Mouse (Mus musculus) ES-Bruce4 (cell line): Measurements from ENCODE around the gene Itgb6. TPM values are rescaled to one million over a fixed set of nuclear protein-coding genes. Genes with fewer than 3 reads are reported as not detected.

ENCODE experiments used
- H3K27ac ChIP-seq: 2 replicates; pipeline ENCODE4 v1.5.1; 2012; ENCODE audit warnings: low read length, inconsistent platforms; ENCODE audit not compliant: insufficient read depth
- H3K27me3 ChIP-seq: 2 replicates; pipeline ENCODE4 v1.6.1; 2012; ENCODE audit warnings: mild to moderate bottlenecking, low read length, inconsistent platforms; ENCODE audit not compliant: control insufficient read depth, poor library complexity, insufficient read depth, severe bottlenecking
- H3K36me3 ChIP-seq: 2 replicates; pipeline ENCODE4 v1.6.1; 2012; ENCODE audit warnings: inconsistent platforms, mild to moderate bottlenecking, low read length, moderate library complexity; ENCODE audit not compliant: control insufficient read depth, poor library complexity, insufficient read depth, severe bottlenecking
- H3K4me1 ChIP-seq: one replicate; pipeline ENCODE4 v1.8.1; 2011; ENCODE audit warnings: low read length; ENCODE audit not compliant: control insufficient read depth, insufficient read depth
- H3K4me3 ChIP-seq: 2 replicates; pipeline ENCODE4 v1.5.1; 2011; ENCODE audit warnings: low read depth, mild to moderate bottlenecking, low read length
- H3K9ac ChIP-seq: 2 replicates; pipeline ENCODE4 v1.6.1; 2012; ENCODE audit warnings: low read depth, mild to moderate bottlenecking, inconsistent platforms; ENCODE audit not compliant: poor library complexity, severe bottlenecking
- H3K9me3 ChIP-seq: replicated peaks from 2 replicates; pipeline ENCODE4 v1.6.1; 2012; ENCODE audit warnings: mild to moderate bottlenecking, low read length, inconsistent platforms; ENCODE audit not compliant: control insufficient read depth, poor library complexity, insufficient read depth, severe bottlenecking
- CTCF ChIP-seq: IDR thresholded peaks from one replicate; pipeline ENCODE4 v1.8.1; 2011; ENCODE audit warnings: low read depth, low read length
- EP300 ChIP-seq: IDR thresholded peaks from 2 replicates; pipeline ENCODE4 v1.6.1; 2011; ENCODE audit warnings: low read depth, low read length; ENCODE audit not compliant: insufficient read depth
- POLR2A ChIP-seq: IDR thresholded peaks from one replicate; pipeline ENCODE4 v1.8.1; 2011; ENCODE audit warnings: low read length; ENCODE audit not compliant: insufficient read depth
- polyA plus RNA-seq: library from polyadenylated mRNA; stranded (reverse); fragments of >200 nt; gene quantifications from 2 replicates; pipeline ENCODE4 v1.2.4, GENCODE M21; 2011; ENCODE audit warnings: low read depth; ENCODE audit not compliant: missing spikeins, insufficient read depth, insufficient read length

The Itgb6 gene
- polyA plus RNA-seq, 1 experiment: 0.28 TPM

- no peaks in the 10 kb centered on the region for H3K9me3 ChIP-seq
- TF ChIP-seq CTCF (no peak), EP300 (no peak), POLR2A (no peak)
- no peak overlapping the region for H3K27ac ChIP-seq
- H3K9ac ChIP-seq: no peak overlapping the region
- no peaks in the 10 kb centered on the region for H3K36me3 ChIP-seq
- H3K4me1 ChIP-seq: no peaks in the 10 kb centered on the region
- no peaks in the 10 kb centered on the region for H3K27me3 ChIP-seq
- no peak overlapping the region for H3K4me3 ChIP-seq
Measured at GRCm38 (mm10) chr2:60712483-60712882, 10.0 kb downstream of the Itgb6 start.

- no peak for TF ChIP-seq EP300
- no peak for TF ChIP-seq CTCF
- TF ChIP-seq POLR2A: no peak
- H3K9ac ChIP-seq: no peak overlapping the region
- no peaks in the 10 kb centered on the region for H3K27me3 ChIP-seq
- no peak overlapping the region for H3K4me3 ChIP-seq
- no peaks in the 10 kb centered on the region for H3K9me3 ChIP-seq
- H3K4me1 ChIP-seq: no peaks in the 10 kb centered on the region
- H3K36me3 ChIP-seq: no peaks in the 10 kb centered on the region
- no peak overlapping the region for H3K27ac ChIP-seq
Measured at GRCm38 (mm10) chr2:60711098-60711880, 11.2 kb downstream of the Itgb6 start.

GRCm38 (mm10) chr2:60710317-60710716, 12.1 kb downstream of the Itgb6 start:
- Histone ChIP-seq H3K27me3 (no peaks in the 10 kb centered on the region), H3K9me3 (no peaks in the 10 kb centered on the region), H3K27ac (no peak overlapping the region), H3K4me1 (no peaks in the 10 kb centered on the region), H3K4me3 (no peak overlapping the region), H3K36me3 (no peaks in the 10 kb centered on the region), H3K9ac (no peak overlapping the region)
- TF ChIP-seq POLR2A (no peak), CTCF (no peak), EP300 (no peak)

GRCm38 (mm10) chr2:60708671-60709070, 13.8 kb downstream of the Itgb6 start:
- TF ChIP-seq EP300 (no peak), CTCF (no peak), POLR2A (no peak)
- no peaks in the 10 kb centered on the region for H3K36me3 ChIP-seq
- no peak overlapping the region for H3K27ac ChIP-seq
- no peak overlapping the region for H3K4me3 ChIP-seq
- no peaks in the 10 kb centered on the region for H3K9me3 ChIP-seq
- H3K27me3 ChIP-seq: no peaks in the 10 kb centered on the region
- no peaks in the 10 kb centered on the region for H3K4me1 ChIP-seq
- no peak overlapping the region for H3K9ac ChIP-seq

- H3K9me3 ChIP-seq: no peaks in the 10 kb centered on the region
- no peaks in the 10 kb centered on the region for H3K36me3 ChIP-seq
- H3K9ac ChIP-seq: no peak overlapping the region
- H3K4me3 ChIP-seq: no peak overlapping the region
- no peaks in the 10 kb centered on the region for H3K27me3 ChIP-seq
- TF ChIP-seq CTCF: no peak
- no peak for TF ChIP-seq EP300
- TF ChIP-seq POLR2A: no peak
- no peak overlapping the region for H3K27ac ChIP-seq
- H3K4me1 ChIP-seq: no peaks in the 10 kb centered on the region
Measured at GRCm38 (mm10) chr2:60706866-60707265, 15.6 kb downstream of the Itgb6 start.

- Histone ChIP-seq H3K4me1 (no peaks in the 10 kb centered on the region), H3K9me3 (no peaks in the 10 kb centered on the region), H3K4me3 (no peak overlapping the region), H3K27ac (no peak overlapping the region), H3K27me3 (no peaks in the 10 kb centered on the region), H3K9ac (no peak overlapping the region), H3K36me3 (no peaks in the 10 kb centered on the region)
- TF ChIP-seq EP300 (no peak), POLR2A (no peak), CTCF (no peak)
Measured at GRCm38 (mm10) chr2:60705426-60705825, 17.0 kb downstream of the Itgb6 start.
